Mouse (Mus musculus): ENCODE data around the gene Hoxc13. TPM values are rescaled to one million over a fixed set of nuclear protein-coding genes. Genes with fewer than 3 reads are reported as not detected.

Gene Hoxc13
- polyA plus RNA-seq, 1 experiment from 2014 or later = not detected

DNA sequence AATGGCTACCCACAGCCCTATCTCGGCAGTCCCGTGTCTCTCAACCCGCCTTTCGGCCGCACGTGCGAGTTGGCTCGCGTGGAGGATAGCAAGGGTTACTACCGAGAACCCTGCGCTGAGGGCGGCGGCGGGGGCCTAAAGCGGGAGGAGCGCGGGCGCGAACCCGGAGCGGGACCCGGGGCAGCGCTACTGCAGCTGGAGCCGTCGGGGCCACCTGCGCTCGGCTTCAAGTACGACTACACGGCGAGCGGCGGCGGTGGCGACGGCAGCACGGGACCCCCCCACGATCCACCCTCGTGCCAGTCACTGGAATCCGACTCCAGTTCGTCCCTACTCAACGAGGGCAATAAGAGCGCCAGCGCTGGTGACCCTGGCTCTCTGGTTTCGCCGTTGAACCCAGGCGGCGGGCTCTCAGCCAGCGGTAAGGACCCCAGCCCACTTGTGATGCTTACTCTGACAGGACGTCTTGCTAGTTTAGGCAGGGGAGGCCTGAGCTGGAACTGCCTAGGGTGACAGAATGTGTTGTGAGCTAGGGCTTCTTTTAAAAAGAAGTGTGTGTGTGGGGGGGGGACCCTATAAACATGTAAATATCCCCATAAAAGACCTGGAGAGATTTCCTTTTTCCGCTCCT lies 16.2 kb downstream of the Hoxc13 start:
- no peak for ATAC-seq (replicated peaks; ENCODE audit: insufficient number of reproducible peaks, insufficient read depth, low FRiP score, low read depth)
- H3K4me3 ChIP-seq = 0 out of 2 replicates have a peak overlapping the region, but pooled peaks have one; percentile 10
- H3K9ac ChIP-seq = no peak overlapping the region
- H3K27me3 ChIP-seq = peaks cover 100% of the 10 kb centered on the region
- no peak overlapping the region for H3K27ac ChIP-seq
- H3K4me2 ChIP-seq = no peak overlapping the region
- no peaks in the 10 kb centered on the region for H3K9me3 ChIP-seq (replicated peaks)
- H3K36me3 ChIP-seq = no peaks in the 10 kb centered on the region
- H3K4me1 ChIP-seq (replicated peaks) = peaks cover 10% of the 10 kb centered on the region; the same call in 1 of the 2 replicates
- 2% methylated on average over 50 of the region's 50 CpGs for WGBS

DNA sequence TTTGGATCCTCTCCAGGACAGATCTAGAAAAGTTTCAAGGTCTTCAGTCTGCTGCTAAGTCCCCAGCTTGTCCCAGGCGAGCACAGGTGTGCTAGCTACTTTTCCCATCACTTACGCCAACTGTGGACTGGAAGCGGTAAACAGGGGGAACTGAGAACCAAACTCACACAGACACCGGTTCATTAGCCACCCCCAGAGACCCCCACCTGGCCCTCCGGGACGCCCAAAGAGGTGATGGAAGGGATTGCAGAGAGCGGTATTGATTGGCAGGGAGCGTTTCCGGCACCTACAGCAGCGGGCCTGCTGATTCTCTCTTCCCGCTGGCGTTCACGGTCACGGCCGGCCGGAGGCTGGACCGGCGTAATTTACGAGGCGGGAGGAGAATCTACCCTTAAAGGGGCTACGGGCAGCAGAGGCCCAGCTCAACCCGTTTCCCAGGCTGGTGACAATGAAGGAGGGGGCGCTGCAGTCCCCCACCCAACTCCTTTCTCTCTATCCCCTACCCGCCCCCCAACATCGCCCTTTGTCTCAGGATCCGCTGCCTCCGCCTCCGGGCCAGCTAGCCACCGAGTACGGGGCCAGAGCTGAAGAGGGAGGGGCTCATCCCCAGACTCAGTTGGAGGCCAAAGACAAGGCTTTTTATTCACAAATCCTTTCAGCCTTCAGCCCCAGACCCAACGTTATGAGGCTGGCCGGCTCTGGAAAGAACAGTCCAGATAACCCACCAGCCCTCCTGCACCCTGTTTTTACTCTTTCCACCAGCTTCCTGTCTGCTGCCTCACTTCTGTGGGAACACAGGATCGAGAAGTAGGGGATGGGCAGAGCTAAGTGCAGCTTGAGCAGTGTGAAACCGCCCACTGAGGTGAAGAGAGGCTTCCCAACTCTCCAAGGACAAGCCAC lies 18.6 kb downstream of the Hoxc13 start:
- peaks cover 14% of the 10 kb centered on the region for H3K4me1 ChIP-seq (replicated peaks)

DNA sequence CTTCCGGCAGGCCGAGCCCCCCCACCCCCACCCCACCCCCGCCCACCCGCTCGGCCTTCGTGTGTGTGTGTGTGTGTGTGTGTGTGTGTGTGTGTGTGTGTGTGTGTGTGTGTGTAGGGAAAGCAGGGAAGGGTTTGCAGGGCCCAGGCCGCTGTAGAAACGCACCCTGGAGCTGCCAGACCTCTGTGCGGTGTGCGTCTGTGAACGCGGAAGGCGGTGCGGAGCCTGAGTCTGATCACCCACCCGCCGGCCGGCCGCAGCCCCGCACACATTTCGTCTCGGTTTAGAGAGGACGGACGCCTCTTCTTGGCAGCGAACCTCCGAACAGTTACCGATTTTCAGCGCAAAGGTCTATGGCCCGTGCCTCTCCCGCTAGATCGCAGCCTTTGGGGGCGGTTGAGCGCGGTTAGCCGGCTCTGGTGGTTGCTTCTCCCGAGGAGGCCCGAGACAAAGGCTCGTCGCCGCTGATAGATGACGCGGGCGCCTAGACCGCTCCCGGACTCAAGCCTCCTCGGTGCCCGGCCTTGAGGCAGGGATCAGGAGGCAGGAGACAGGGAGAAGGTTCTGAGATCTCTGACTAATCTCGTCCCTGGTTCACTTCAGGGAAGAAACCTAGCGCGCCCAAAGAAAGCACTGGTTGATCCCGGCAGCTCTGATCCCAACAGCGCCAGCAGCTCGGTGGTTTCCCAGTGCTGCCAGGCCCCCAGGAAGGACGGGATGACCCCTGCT lies 22.0 kb downstream of the Hoxc13 start:
- no peak for ATAC-seq (replicated peaks; ENCODE audit: insufficient number of reproducible peaks, insufficient read depth, low FRiP score, low read depth)
- H3K36me3 ChIP-seq = no peaks in the 10 kb centered on the region
- no peaks in the 10 kb centered on the region for H3K9me3 ChIP-seq (replicated peaks)
- peak overlapping the region; percentile 55 for H3K4me2 ChIP-seq
- H3K27me3 ChIP-seq = peaks cover 100% of the 10 kb centered on the region
- H3K27ac ChIP-seq = no peak overlapping the region
- H3K4me1 ChIP-seq (replicated peaks) = peaks cover 5% of the 10 kb centered on the region
- H3K9ac ChIP-seq = 0 out of 2 replicates have a peak overlapping the region, but pooled peaks have one; percentile 15
- under 1% methylated on average over 49 of the region's 53 CpGs for WGBS
- peak overlapping the region; percentile 35 for H3K4me3 ChIP-seq

More for the DNA sequence above, 18.6 kb downstream of the Hoxc13 start:
- Histone ChIP-seq H3K4me2 (no peak overlapping the region), H3K4me3 (no peak overlapping the region), H3K9ac (no peak overlapping the region), H3K27ac (no peak overlapping the region), H3K36me3 (no peaks in the 10 kb centered on the region), H3K27me3 (peaks cover 100% of the 10 kb centered on the region), H3K9me3 (replicated peaks) (no peaks in the 10 kb centered on the region)
- WGBS = 1% methylated on average over 34 of the region's 34 CpGs
- no peak for ATAC-seq (replicated peaks; ENCODE audit: insufficient number of reproducible peaks, insufficient read depth, low FRiP score, low read depth)

DNA sequence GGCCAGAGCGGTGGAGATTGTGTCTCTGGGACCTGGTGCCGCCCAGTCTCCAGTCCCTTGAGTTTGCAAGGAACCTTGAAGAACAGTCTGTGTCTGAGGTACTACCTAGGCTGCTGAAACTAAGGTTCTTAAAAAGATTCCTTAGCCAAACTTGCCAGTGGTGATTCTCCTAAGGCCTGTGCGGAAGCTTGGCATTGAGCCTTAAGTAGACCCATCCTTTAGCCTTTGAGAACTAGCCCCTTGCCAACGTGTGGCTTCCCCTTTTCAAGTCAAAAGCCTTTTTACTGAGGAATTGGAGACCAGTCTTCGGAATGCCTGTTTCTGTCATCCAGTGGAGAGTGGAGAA lies 22.5 kb downstream of the Hoxc13 start:
- H3K27ac ChIP-seq = no peak overlapping the region
- H3K27me3 ChIP-seq = peaks cover 100% of the 10 kb centered on the region
- peak overlapping the region; percentile 35; the same call in 1 of the 2 replicates for H3K4me3 ChIP-seq
- peaks cover 5% of the 10 kb centered on the region for H3K4me1 ChIP-seq (replicated peaks)
- no peaks in the 10 kb centered on the region for H3K36me3 ChIP-seq
- ATAC-seq (replicated peaks; ENCODE audit: insufficient number of reproducible peaks, insufficient read depth, low FRiP score, low read depth) = no peak
- H3K4me2 ChIP-seq = peak overlapping the region; percentile 55; the same call in 1 of the 2 replicates
- H3K9me3 ChIP-seq (replicated peaks) = no peaks in the 10 kb centered on the region
- H3K9ac ChIP-seq = no peak overlapping the region
- WGBS = 4% methylated on average over 5 of the region's 5 CpGs

DNA sequence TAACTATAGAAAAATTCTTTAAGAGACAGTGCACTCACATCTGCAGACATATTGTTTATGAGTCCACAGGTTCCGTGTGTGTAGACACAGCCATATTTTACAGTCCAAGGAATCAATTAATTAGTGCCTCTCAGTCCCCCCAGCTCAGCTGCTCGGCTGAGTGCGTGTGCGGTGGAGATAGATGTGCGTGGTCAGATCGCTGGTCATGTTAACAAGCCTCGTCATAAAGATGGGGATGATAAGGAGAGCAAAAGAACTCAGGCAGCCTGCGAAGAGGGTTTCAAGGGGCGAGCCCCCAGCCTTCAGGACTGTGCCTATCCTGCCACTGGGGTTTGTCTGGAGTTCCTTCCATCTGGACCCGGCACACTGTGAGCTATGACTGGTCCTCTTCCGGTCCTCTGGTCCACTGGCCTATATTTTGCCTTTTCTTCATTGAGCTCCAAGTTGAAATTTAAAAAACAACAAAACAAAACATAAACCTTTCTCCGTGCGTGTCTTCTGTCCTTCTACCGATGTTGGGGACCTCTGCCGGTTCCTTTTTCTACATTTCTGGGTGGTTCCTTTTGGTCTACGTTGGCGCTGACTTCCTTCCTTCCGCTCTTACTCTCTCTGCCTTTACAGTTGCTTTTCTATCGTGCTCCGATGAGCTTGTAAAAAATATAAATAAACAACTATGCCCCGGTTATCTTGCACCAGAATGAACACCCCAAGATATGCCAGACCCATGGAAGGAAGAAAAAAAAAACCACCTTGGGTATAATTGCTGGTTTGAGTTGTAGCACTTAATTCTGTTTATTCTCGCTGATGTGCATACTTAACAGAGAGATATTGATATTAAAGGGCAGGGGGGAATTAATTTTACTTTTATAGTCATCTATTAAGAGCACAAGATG lies 24.5 kb downstream of the Hoxc13 start:
- Histone ChIP-seq H3K4me1 (replicated peaks) (peaks cover 5% of the 10 kb centered on the region), H3K4me3 (no peak overlapping the region), H3K4me2 (no peak overlapping the region), H3K9me3 (replicated peaks) (no peaks in the 10 kb centered on the region), H3K36me3 (no peaks in the 10 kb centered on the region), H3K9ac (no peak overlapping the region), H3K27ac (no peak overlapping the region), H3K27me3 (peaks cover 100% of the 10 kb centered on the region)
- WGBS = 13% methylated on average over 22 of the region's 22 CpGs
- no peak for ATAC-seq (replicated peaks; ENCODE audit: insufficient number of reproducible peaks, insufficient read depth, low FRiP score, low read depth)

DNA sequence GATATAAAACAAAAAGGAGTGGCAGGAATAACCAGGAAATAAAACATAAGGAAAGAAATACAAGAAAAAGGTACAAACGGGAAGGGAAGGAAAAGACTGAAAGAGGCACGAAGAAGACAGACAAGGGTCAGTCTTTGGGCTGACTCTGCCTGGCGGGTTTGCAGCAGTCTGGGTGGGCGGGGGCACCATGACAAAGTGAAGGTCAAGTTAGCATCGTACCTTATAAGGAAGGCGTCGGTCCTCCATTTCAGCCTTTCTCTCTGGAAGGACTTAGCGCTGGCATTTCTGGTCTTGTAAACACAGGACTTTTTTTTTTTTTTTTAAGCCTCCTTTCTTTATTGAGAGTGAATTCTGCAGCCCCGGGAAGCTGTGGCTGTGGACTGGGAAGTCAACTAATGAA lies 26.4 kb downstream of the Hoxc13 start:
- H3K4me1 ChIP-seq (replicated peaks) = peaks cover 5% of the 10 kb centered on the region
- ATAC-seq (replicated peaks; ENCODE audit: insufficient number of reproducible peaks, insufficient read depth, low FRiP score, low read depth) = no peak
- 1% methylated on average over 9 of the region's 9 CpGs for WGBS
- H3K4me2 ChIP-seq = no peak overlapping the region
- H3K4me3 ChIP-seq = no peak overlapping the region
- H3K27me3 ChIP-seq = peaks cover 100% of the 10 kb centered on the region
- no peak overlapping the region for H3K27ac ChIP-seq
- H3K9me3 ChIP-seq (replicated peaks) = no peaks in the 10 kb centered on the region
- H3K36me3 ChIP-seq = no peaks in the 10 kb centered on the region
- no peak overlapping the region for H3K9ac ChIP-seq

DNA sequence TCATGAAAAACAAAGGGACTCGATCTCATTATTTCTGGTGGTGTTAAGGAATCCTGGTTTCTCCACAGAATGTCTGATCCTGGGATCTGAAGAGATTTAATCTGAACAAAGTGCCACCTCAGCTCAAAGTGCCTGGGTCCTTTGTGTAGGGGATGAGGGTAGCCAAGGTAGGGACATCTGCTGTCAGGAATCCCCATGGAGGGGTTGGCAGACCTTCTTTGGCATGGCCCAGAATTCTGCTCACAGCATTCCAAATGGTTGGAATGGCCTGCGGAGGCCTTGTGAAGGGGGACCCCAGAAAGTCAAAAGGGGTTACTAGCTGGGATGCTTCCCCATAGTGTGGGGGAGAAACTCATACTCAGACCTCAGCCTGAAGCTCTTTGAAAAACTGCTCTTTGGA lies 27.9 kb downstream of the Hoxc13 start:
- Histone ChIP-seq H3K9me3 (replicated peaks) (no peaks in the 10 kb centered on the region), H3K9ac (no peak overlapping the region), H3K36me3 (no peaks in the 10 kb centered on the region), H3K4me3 (no peak overlapping the region), H3K4me1 (replicated peaks) (no peaks in the 10 kb centered on the region), H3K27me3 (peaks cover 100% of the 10 kb centered on the region), H3K27ac (no peak overlapping the region), H3K4me2 (no peak overlapping the region)
- no peak for ATAC-seq (replicated peaks; ENCODE audit: insufficient number of reproducible peaks, insufficient read depth, low FRiP score, low read depth)
- whole genome bisulfite sequencing = 13% methylated on average over 2 of the region's 2 CpGs

DNA sequence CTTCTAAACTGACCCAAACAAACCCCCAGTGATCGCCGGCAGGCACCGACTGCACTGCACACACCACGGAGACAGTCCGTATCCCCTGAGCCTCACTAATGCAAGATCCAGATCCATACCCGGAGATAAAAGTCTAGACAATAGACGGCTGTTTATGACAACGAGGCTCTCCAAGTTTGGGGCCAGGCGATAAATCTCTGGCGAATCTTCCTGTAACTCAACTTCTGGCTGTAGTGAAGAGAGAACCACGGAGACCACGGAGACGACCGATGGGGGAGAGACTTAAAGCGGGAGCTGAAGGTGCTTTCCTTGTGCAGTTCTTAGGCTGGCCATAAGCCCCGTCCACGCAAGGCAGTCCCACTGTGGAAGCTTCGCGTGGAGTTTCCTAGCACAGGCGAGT lies 28.8 kb downstream of the Hoxc13 start:
- H3K9me3 ChIP-seq (replicated peaks) = no peaks in the 10 kb centered on the region
- 2% methylated on average over 20 of the region's 20 CpGs for WGBS
- H3K4me2 ChIP-seq = no peak overlapping the region
- peaks cover 100% of the 10 kb centered on the region for H3K27me3 ChIP-seq
- no peak overlapping the region for H3K4me3 ChIP-seq
- no peaks in the 10 kb centered on the region for H3K36me3 ChIP-seq
- ATAC-seq (replicated peaks; ENCODE audit: insufficient number of reproducible peaks, insufficient read depth, low FRiP score, low read depth) = no peak
- H3K9ac ChIP-seq = no peak overlapping the region
- H3K27ac ChIP-seq = no peak overlapping the region
- no peaks in the 10 kb centered on the region for H3K4me1 ChIP-seq (replicated peaks)

DNA sequence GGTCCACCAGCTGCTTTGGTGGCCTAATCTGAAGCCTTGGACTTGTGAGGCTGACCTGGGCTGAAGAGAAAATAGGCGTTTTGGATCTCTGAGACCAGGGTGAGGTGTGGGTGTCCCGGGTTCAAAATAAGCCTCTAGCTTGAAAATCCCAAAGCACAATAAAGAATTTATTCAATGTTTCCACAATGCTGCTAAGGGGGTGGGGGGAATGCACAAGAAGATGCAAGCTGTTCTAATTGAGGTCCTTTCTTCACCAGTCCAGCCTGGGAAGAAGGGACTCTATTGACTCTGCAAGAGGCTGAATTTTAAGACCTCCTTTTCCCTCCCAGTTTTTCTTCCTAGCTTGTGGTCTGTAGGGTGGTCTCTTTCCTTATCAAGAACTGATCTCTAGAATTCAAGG lies 30.0 kb downstream of the Hoxc13 start:
- H3K4me1 ChIP-seq (replicated peaks) = no peaks in the 10 kb centered on the region
- ATAC-seq (replicated peaks; ENCODE audit: insufficient number of reproducible peaks, insufficient read depth, low FRiP score, low read depth) = no peak
- no peak overlapping the region for H3K4me3 ChIP-seq
- H3K9ac ChIP-seq = no peak overlapping the region
- H3K36me3 ChIP-seq = no peaks in the 10 kb centered on the region
- H3K9me3 ChIP-seq (replicated peaks) = no peaks in the 10 kb centered on the region
- H3K27ac ChIP-seq = no peak overlapping the region
- H3K4me2 ChIP-seq = no peak overlapping the region
- peaks cover 100% of the 10 kb centered on the region for H3K27me3 ChIP-seq
- 16% methylated on average over 2 of the region's 2 CpGs for WGBS

DNA sequence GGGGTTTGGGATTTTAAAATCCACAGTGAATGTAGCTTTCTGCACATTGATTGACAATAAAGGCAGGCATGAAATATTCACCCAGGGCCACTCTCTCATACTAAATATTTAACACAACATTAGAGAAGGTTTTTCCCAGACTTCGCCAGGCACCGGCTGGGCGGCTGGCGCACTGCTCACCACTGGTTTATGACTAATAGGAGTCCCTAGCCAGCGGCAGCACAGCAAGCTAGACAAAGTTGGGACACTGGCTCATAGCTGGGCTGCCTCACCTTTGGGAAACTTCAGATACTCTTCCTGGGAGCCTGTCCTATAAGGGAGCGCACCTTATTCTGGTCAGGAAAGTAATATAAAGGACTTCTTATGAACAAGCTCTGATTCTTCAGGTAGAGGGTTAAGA lies 32.7 kb downstream of the Hoxc13 start:
- WGBS = 8% methylated on average over 6 of the region's 6 CpGs
- H3K4me3 ChIP-seq = no peak overlapping the region
- 0 out of 2 replicates have a peak, but pooled peaks cover 3% of the 10 kb centered on the region for H3K4me1 ChIP-seq (replicated peaks)
- no peak overlapping the region for H3K27ac ChIP-seq
- no peak overlapping the region for H3K4me2 ChIP-seq
- H3K9ac ChIP-seq = no peak overlapping the region
- peaks cover 100% of the 10 kb centered on the region for H3K27me3 ChIP-seq
- no peaks in the 10 kb centered on the region for H3K36me3 ChIP-seq
- no peaks in the 10 kb centered on the region for H3K9me3 ChIP-seq (replicated peaks)
- no peak for ATAC-seq (replicated peaks; ENCODE audit: insufficient number of reproducible peaks, insufficient read depth, low FRiP score, low read depth)

Data from heart, embryonic 15.5 days (tissue).